Mouse (Mus musculus) G1E (cell line): ENCODE measurements around the gene Boc.

Experiments
- CTCF ChIP-seq: IDR thresholded peaks from 2 replicates; pipeline ENCODE4 v1.5.1; 2012; ENCODE audit warnings: low read depth, low read length, inconsistent platforms, mixed read lengths
- GATA1 ChIP-seq: IDR thresholded peaks from 2 replicates; pipeline ENCODE4 v1.6.1; 2012; ENCODE audit warnings: borderline replicate concordance, low read length, inconsistent platforms, mixed read lengths
- GATA2 ChIP-seq: IDR thresholded peaks from 2 replicates; pipeline ENCODE4 v1.6.1; 2012; ENCODE audit warnings: low read depth, low read length, inconsistent platforms, borderline replicate concordance
- POLR2AphosphoS5 ChIP-seq: IDR thresholded peaks from 2 replicates; pipeline ENCODE4 v1.6.1; 2012; ENCODE audit warnings: low read depth, low read length, inconsistent platforms; ENCODE audit not compliant: insufficient replicate concordance
- TAL1 ChIP-seq: conservative IDR thresholded peaks from 2 replicates; pipeline ENCODE4 v1.6.1; 2012; ENCODE audit warnings: low read depth, low read length, inconsistent platforms, mixed read lengths

DNA sequence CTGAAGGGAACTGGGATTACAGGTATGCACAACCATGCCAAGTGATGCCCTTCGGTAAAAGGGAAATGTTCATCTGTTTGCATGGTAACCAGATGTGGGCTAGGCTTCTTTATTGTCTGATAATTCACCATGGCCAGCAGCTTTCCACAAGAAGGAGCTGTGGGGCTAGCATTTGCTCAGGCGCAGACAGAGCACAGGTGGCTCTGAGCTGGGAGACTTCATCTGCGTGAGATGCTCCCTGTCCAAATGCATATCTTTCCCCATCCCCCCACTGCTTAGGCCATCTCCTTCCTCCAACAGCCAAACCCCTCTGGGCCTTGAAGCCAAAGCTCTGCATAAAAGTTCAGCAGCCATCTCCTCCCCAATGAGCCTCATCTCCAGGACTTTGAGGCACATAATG lies 15.6 kb downstream of the Boc start:
- TF ChIP-seq CTCF (no peak), POLR2AphosphoS5 (no peak), TAL1 (no peak), GATA1 (no peak), GATA2 (no peak)
